Mouse (Mus musculus): ENCODE data around the gene Xdh.

- TF ChIP-seq MAZ (IDR thresholded peaks at IDR 0.05; ENCODE audit: low read depth, low read length), result no peak
- no peak for TF ChIP-seq POLR2A (IDR thresholded peaks at IDR 0.05; ENCODE audit: control insufficient read depth in 1 of 2, insufficient read depth in 1 of 2, low read depth in 1 of 2, low read length in 2 of 2, poor library complexity in 1 of 2)
Observed at GRCm38 (mm10) chr17:73875674-73876073, 74.3 kb downstream of the Xdh start.
